In genomic region chr16:30990661-30991060, GRCm38 (mm10) we compare ENCODE assay signal across 22 mouse cellular contexts.
DNase-seq lines count a peak whose midpoint lies in the region; ATAC-seq and TF ChIP-seq lines count a peak whose summit lies in the region.
"Had no signal": no experiment of that assay in that cellular context is flagged by ENCODE, and none has a peak within 500 bp of the region (broad histone marks: within the 10 kb centered on the region; RNA-seq: fewer than 3 reads in every experiment).

No protein-coding gene starts in this region.

- H3K9ac ChIP-seq in hindbrain, embryonic 11.5 days (ENCODE audit: low read depth, low read length): no peak overlapping the region
- no peak overlapping the region for H3K9ac ChIP-seq in hindbrain, embryonic 12.5 days
- H3K9ac ChIP-seq in neural tube, embryonic 12.5 days: no peak overlapping the region
- H3K9ac ChIP-seq: hindbrain, embryonic 14.5 days had no signal

- H3K27me3 ChIP-seq in hindbrain, embryonic 11.5 days (ENCODE audit: control insufficient read depth, insufficient read depth, low read length): no peaks in the 10 kb centered on the region
- no peaks in the 10 kb centered on the region for H3K27me3 ChIP-seq in hindbrain, embryonic 12.5 days
- H3K27me3 ChIP-seq in neural tube, embryonic 12.5 days (replicated peaks): no peaks in the 10 kb centered on the region
- no peaks in the 10 kb centered on the region for H3K27me3 ChIP-seq in myocyte (ENCODE audit: control insufficient read depth, insufficient read depth, insufficient read length)

- no peaks in the 10 kb centered on the region for H3K79me2 ChIP-seq in myocyte (ENCODE audit: control insufficient read depth, insufficient read depth)

- no peak overlapping the region for H3ac ChIP-seq in myocyte (ENCODE audit: control insufficient read depth, insufficient read length)

- no peaks in the 10 kb centered on the region for H3K4me1 ChIP-seq in hindbrain, embryonic 11.5 days (replicated peaks; ENCODE audit: control insufficient read depth, insufficient read depth, low read length)
- H3K4me1 ChIP-seq in hindbrain, embryonic 12.5 days: peaks cover 27% of the 10 kb centered on the region
- peaks cover 28% of the 10 kb centered on the region for H3K4me1 ChIP-seq in neural tube, embryonic 12.5 days

- DNase-seq in hindbrain, embryonic 11.5 days (ENCODE audit: low spot score): no peak
- DNase-seq in neural tube, embryonic 10.5 days (ENCODE audit: extremely low spot score, low spot score): no peak
- no peak for DNase-seq in embryo, embryonic 10.5 days (ENCODE audit: low spot score)
- DNase-seq: adrenal gland, adult 8-10 months; adrenal gland, postnatal 25 days; cerebellum, adult 11-12 months; cerebellum, adult 8-10 months; cerebellum, postnatal 10 days; cerebellum, postnatal 36 days; gastrocnemius, adult 2 months; gastrocnemius, postnatal 14 days; heart, adult 11 months had no signal

- no peaks in the 10 kb centered on the region for H3K9me3 ChIP-seq in hindbrain, embryonic 11.5 days (ENCODE audit: control insufficient read depth, low read length)
- H3K9me3 ChIP-seq in hindbrain, embryonic 12.5 days (replicated peaks): no peaks in the 10 kb centered on the region
- no peaks in the 10 kb centered on the region for H3K9me3 ChIP-seq in neural tube, embryonic 12.5 days
- H3K9me3 ChIP-seq: forebrain, embryonic 10.5 days had no signal

- H3K4me2 ChIP-seq in hindbrain, embryonic 11.5 days (replicated peaks; ENCODE audit: low read depth, low read length): no peak overlapping the region
- H3K4me2 ChIP-seq in hindbrain, embryonic 12.5 days (replicated peaks): no peak overlapping the region
- H3K4me2 ChIP-seq in neural tube, embryonic 12.5 days (replicated peaks): no peak overlapping the region
- no peak overlapping the region for H3K4me2 ChIP-seq in myocyte (ENCODE audit: low read depth)
- H3K4me2 ChIP-seq: heart, embryonic 11.5 days; hindbrain, embryonic 14.5 days had no signal

- H3K4me3 ChIP-seq in hindbrain, embryonic 11.5 days (ENCODE audit: low read depth, low read length): no peak overlapping the region
- no peak overlapping the region for H3K4me3 ChIP-seq in hindbrain, embryonic 12.5 days
- no peak overlapping the region for H3K4me3 ChIP-seq in neural tube, embryonic 12.5 days
- H3K4me3 ChIP-seq in myocyte: no peak overlapping the region
- H3K4me3 ChIP-seq: forebrain, embryonic 10.5 days; gastrocnemius, adult 2 months had no signal

- peak; percentile 19; the same call in 1 of the 2 replicates for ATAC-seq in hindbrain, embryonic 11.5 days (ENCODE audit: low FRiP score)
- ATAC-seq in hindbrain, embryonic 12.5 days (ENCODE audit: low FRiP score): no peak
- ATAC-seq in neural tube, embryonic 12.5 days (ENCODE audit: low FRiP score, low read depth): peak; percentile 31; the same call in 1 of the 2 replicates
- ATAC-seq: activated CD4-positive, CD25-positive, alpha-beta regulatory T cell, adult 4 months; forebrain, embryonic 14.5 days; hindbrain, postnatal 0 days; inflammation-experienced regulatory T-cells, adult 6 months had no signal

- WGBS in hindbrain, embryonic 11.5 days: 36% methylated on average over 2 of the region's 2 CpGs
- 27% methylated on average over 2 of the region's 2 CpGs for WGBS in hindbrain, embryonic 12.5 days
- 30% methylated on average over 2 of the region's 2 CpGs for WGBS in neural tube, embryonic 12.5 days

- no peak for TF ChIP-seq POLR2A in myocyte (IDR thresholded peaks at IDR 0.05; ENCODE audit: insufficient read length, low read depth)

- H3K36me3 ChIP-seq in hindbrain, embryonic 11.5 days (ENCODE audit: control insufficient read depth, insufficient read depth, low read length): no peaks in the 10 kb centered on the region
- no peaks in the 10 kb centered on the region for H3K36me3 ChIP-seq in hindbrain, embryonic 12.5 days
- no peaks in the 10 kb centered on the region for H3K36me3 ChIP-seq in neural tube, embryonic 12.5 days
- H3K36me3 ChIP-seq in myocyte (ENCODE audit: control insufficient read depth, insufficient read depth): no peaks in the 10 kb centered on the region
- H3K36me3 ChIP-seq: forebrain, embryonic 10.5 days had no signal

- H3K27ac ChIP-seq in hindbrain, embryonic 11.5 days (ENCODE audit: low read depth, low read length): no peak overlapping the region
- H3K27ac ChIP-seq in hindbrain, embryonic 12.5 days: no peak overlapping the region
- H3K27ac ChIP-seq in neural tube, embryonic 12.5 days: no peak overlapping the region; the same call in 1 of the 2 replicates
- H3K27ac ChIP-seq: forebrain, embryonic 10.5 days; gastrocnemius, adult 2 months; hindbrain, embryonic 14.5 days; hindbrain, postnatal 0 days had no signal

TF ChIP-seq in myocyte, 11 proteins besides CTCF, POLR2A, EP300 and RAD21:
- TF ChIP-seq CEBPB (IDR thresholded peaks at IDR 0.05; ENCODE audit: insufficient read depth, poor library complexity, severe bottlenecking) (no peak), MYOG (IDR thresholded peaks at IDR 0.05; ENCODE audit: control insufficient read depth in 1 of 3, insufficient read depth in 1 of 3, insufficient read length in 2 of 3, low read depth in 2 of 3) (peak in 2 of 3 experiments; percentile 76 to 90), E2F4 (IDR thresholded peaks at IDR 0.05; ENCODE audit: insufficient read depth) (no peak), TCF12 (IDR thresholded peaks at IDR 0.05; ENCODE audit: insufficient read depth, poor library complexity, severe bottlenecking) (peak; percentile 35), MAX (IDR thresholded peaks at IDR 0.05; ENCODE audit: low read depth) (no peak), USF1 (IDR thresholded peaks at IDR 0.05; ENCODE audit: low read depth) (no peak), POLR2AphosphoS2 (IDR thresholded peaks at IDR 0.05; ENCODE audit: insufficient read length, low read depth) (no peak), REST (IDR thresholded peaks at IDR 0.05; ENCODE audit: insufficient read depth, insufficient read length) (no peak), MYOD1 (IDR thresholded peaks at IDR 0.05; ENCODE audit: control insufficient read depth in 1 of 3, insufficient read length in 2 of 3, low read depth in 2 of 3) (peak; percentile 60 to 84 (median 68)), TCF3 (IDR thresholded peaks at IDR 0.05; ENCODE audit: insufficient read length, low read depth) (no peak), SRF (IDR thresholded peaks at IDR 0.05; ENCODE audit: control insufficient read depth, insufficient read length, low read depth) (no peak)
